Mouse (Mus musculus) stomach, postnatal 0 days (tissue): ENCODE measurements at regions not wholly inside any gene's neighbourhood (a gene's known extent, or its start where the extent isn't known, plus 50 kb on each side); places are given as distances from the start of the nearest gene placed in this dataset.

Experiments used
- ATAC-seq: fragments of 200-750 bp; cut with Nextera tagmentation; 2 replicates; pipeline ENCODE4 v1.8.0; 2017; ENCODE audit not compliant: low FRiP score, low TSS enrichment
- DNase-seq: peaks from one replicate; pipeline ENCODE4 v3.0.0-alpha.2; 2016; ENCODE audit warnings: low spot score
- H3K27ac ChIP-seq: fragments of 300-500 bp; sonication (generic); replicated peaks from 2 replicates; pipeline ENCODE4 v1.5.1; 2014; ENCODE audit warnings: mild to moderate bottlenecking, control low read depth
- H3K27me3 ChIP-seq: fragments of 300-500 bp; sonication (generic); 2 replicates; pipeline ENCODE4 v1.6.1; 2014; ENCODE audit warnings: low read length; ENCODE audit not compliant: control insufficient read depth, insufficient read depth
- H3K36me3 ChIP-seq: fragments of 300-500 bp; sonication (generic); 2 replicates; pipeline ENCODE4 v1.6.1; 2014; ENCODE audit warnings: low read length, mixed read lengths; ENCODE audit not compliant: control insufficient read depth, insufficient read depth
- H3K4me1 ChIP-seq: fragments of 300-500 bp; sonication (generic); replicated peaks from 2 replicates; pipeline ENCODE4 v1.6.1; 2014; ENCODE audit warnings: antibody characterized with exemption; ENCODE audit not compliant: control insufficient read depth, insufficient read depth
- H3K4me2 ChIP-seq: fragments of 300-500 bp; sonication (generic); replicated peaks from 2 replicates; pipeline ENCODE4 v1.6.1; 2014; ENCODE audit warnings: low read depth, mild to moderate bottlenecking, control low read depth, moderate library complexity
- H3K4me3 ChIP-seq: fragments of 300-500 bp; sonication (generic); 2 replicates; pipeline ENCODE4 v1.5.1; 2014; ENCODE audit warnings: low read depth, low read length, control low read depth
- H3K9ac ChIP-seq: fragments of 300-500 bp; sonication (generic); 2 replicates; pipeline ENCODE4 v1.6.1; 2014; ENCODE audit warnings: mild to moderate bottlenecking, low read length, control low read depth, mixed read lengths
- H3K9me3 ChIP-seq: fragments of 300-500 bp; sonication (generic); 2 replicates; pipeline ENCODE4 v1.6.1; 2016; ENCODE audit warnings: low read length; ENCODE audit not compliant: control insufficient read depth
- CTCF ChIP-seq: IDR thresholded peaks from 2 replicates; pipeline ENCODE4 v1.5.1; 2016; ENCODE audit warnings: antibody characterized with exemption, low read depth, mild to moderate bottlenecking, moderate library complexity
- EP300 ChIP-seq: optimal IDR thresholded peaks from 2 replicates; pipeline ENCODE3; 2016; ENCODE audit warnings: antibody characterized with exemption
- WGBS: fragments of 180-500 bp; shearing (Covaris S2); extraction: QIAGEN DNeasy Blood & Tissue Kit; methylation state at CpG from one replicate; pipeline ENCODE4 v1.1.7; 2014; 5-methylcytosine and 5-hydroxymethylcytosine counted together

- DNase-seq (no peak), ATAC-seq (no peak)
- no peak for TF ChIP-seq CTCF
- TF ChIP-seq EP300, result no peak
- H3K9ac ChIP-seq, result no peak overlapping the region
- no peak overlapping the region for H3K4me2 ChIP-seq
- H3K4me1 ChIP-seq, result no peaks in the 10 kb centered on the region
- H3K27ac ChIP-seq, result no peak overlapping the region
- H3K9me3 ChIP-seq, result no peaks in the 10 kb centered on the region
- 62% methylated on average over 4 of the region's 4 CpGs for WGBS
- H3K27me3 ChIP-seq, result no peaks in the 10 kb centered on the region
- H3K4me3 ChIP-seq, result no peak overlapping the region
- H3K36me3 ChIP-seq, result no peaks in the 10 kb centered on the region
Measured at GRCm38 (mm10) chr1:119330751-119331326, 91.2 kb downstream of the Inhbb start.

DNA sequence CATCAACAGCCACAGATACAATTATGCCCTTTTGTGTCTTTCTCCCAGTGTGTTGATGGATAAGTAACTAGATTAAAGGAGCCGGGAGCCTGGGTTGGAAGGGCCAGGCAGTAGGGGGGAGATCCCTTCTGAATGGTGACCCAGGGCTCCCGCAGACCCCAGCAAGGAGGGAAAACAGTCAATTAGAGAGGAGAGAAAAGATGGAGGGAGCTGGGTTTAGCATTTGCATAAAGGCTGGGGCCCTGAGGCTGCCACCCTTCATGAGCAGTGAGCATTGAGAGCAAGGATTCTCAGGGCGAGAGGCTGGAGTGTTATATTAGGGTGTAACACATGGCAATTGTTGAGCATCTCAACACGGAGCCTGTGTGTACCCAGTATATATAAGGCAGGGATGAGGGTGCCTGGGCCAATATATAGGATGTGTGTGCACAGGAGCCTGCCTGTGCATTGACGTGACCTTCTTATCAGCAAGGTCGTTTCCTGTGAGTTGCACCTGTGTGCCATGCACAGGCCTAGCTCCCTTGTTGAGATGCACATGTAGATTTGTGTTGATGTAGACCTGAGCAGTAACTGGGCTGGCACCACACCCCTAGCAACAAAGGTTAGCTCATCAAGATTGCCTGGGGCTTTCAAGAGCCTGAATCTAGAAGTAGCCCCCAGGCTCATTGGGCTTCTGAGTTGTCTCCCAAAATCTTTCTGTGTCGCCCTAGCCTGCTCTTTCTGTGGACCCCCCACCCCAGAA is 92.2 kb downstream of the Inhbb start:
- no peak overlapping the region for H3K9ac ChIP-seq
- H3K4me3 ChIP-seq, result no peak overlapping the region
- TF ChIP-seq CTCF (no peak), EP300 (no peak)
- ATAC-seq, result peak; percentile 28; the same call in 1 of the 2 replicates
- H3K4me2 ChIP-seq, result no peak overlapping the region
- 47% methylated on average over 7 of the region's 7 CpGs for WGBS
- H3K9me3 ChIP-seq, result no peaks in the 10 kb centered on the region
- no peaks in the 10 kb centered on the region for H3K36me3 ChIP-seq
- H3K27ac ChIP-seq, result no peak overlapping the region
- no peaks in the 10 kb centered on the region for H3K4me1 ChIP-seq
- H3K27me3 ChIP-seq, result no peaks in the 10 kb centered on the region
- DNase-seq, result no peak

- H3K36me3 ChIP-seq, result no peaks in the 10 kb centered on the region
- WGBS, result 25% methylated on average over 15 of the region's 15 CpGs
- no peaks in the 10 kb centered on the region for H3K4me1 ChIP-seq
- no peaks in the 10 kb centered on the region for H3K9me3 ChIP-seq
- peak overlapping the region; percentile 40 for H3K27ac ChIP-seq
- no peak overlapping the region for H3K4me2 ChIP-seq
- ATAC-seq (peak; percentile 76), DNase-seq (peak; percentile 78)
- TF ChIP-seq EP300 (no peak), CTCF (no peak)
- H3K9ac ChIP-seq, result no peak overlapping the region
- H3K4me3 ChIP-seq, result no peak overlapping the region
- H3K27me3 ChIP-seq, result no peaks in the 10 kb centered on the region
Measured at GRCm38 (mm10) chr1:119328921-119329692, 92.9 kb downstream of the Inhbb start.

DNA sequence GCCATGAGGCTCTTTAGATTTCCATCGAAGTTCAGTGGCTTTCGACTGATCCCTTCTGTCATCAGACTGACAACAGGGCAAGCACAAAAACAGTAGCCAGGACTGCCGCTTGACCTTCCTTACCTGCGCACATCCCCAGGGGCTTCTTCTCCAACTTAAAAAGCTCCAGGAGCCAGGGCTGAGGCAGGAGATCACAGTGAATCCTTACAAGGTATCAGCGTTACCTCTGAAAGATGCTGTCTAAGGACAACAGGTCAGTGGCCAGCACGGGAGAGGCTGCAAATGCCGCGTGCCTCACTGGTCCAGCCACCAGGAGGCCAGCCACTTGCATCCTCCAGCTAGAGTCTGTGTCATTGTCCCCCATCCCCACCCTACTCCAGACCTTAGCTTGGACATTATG is 97.5 kb downstream of the Inhbb start:
- 75% methylated on average over 8 of the region's 8 CpGs for WGBS
- H3K9ac ChIP-seq, result no peak overlapping the region
- no peaks in the 10 kb centered on the region for H3K36me3 ChIP-seq
- TF ChIP-seq CTCF (no peak), EP300 (no peak)
- H3K4me2 ChIP-seq, result no peak overlapping the region
- H3K4me1 ChIP-seq, result no peaks in the 10 kb centered on the region
- DNase-seq (no peak), ATAC-seq (no peak)
- H3K27me3 ChIP-seq, result no peaks in the 10 kb centered on the region
- H3K9me3 ChIP-seq, result no peaks in the 10 kb centered on the region
- H3K4me3 ChIP-seq, result no peak overlapping the region
- no peak overlapping the region for H3K27ac ChIP-seq

DNA sequence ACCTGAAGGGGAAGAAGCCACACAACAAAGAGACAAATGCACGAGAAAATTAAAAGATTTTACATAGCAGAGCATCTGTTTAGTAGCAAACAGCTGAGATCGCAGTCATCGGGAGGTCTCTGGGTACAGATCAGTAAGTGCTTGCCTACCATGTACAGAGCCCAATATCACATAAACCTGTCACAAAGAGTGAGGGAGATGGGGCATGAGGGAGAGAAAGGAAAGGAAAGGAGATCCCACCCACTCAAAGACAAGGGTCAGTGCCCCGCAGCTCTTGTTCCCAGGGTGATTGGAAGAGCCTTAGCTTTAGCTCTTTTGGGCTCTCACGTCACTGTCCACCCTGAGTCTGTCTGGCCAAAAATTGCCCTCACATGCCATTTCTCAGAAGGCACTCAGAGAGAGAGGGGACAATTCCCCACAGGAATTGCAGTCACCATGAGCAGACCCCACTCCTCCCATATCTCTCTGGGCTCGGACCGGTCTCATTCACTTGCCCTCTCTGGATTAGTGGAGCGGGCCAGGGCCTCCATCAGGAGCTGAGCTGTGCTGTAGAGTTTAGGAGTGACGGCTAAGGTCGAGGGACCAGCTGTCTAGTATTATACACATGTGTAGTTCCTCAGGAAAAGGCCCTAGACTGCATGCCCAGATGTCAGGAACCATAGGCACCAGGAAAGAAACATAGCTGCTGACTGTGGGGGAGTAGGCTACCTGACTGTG is 99.6 kb downstream of the Inhbb start:
- no peaks in the 10 kb centered on the region for H3K4me1 ChIP-seq
- H3K4me3 ChIP-seq, result no peak overlapping the region
- WGBS, result 80% methylated on average over 10 of the region's 10 CpGs
- H3K36me3 ChIP-seq, result no peaks in the 10 kb centered on the region
- TF ChIP-seq CTCF (no peak), EP300 (no peak)
- no peaks in the 10 kb centered on the region for H3K9me3 ChIP-seq
- DNase-seq, result no peak
- no peak overlapping the region for H3K4me2 ChIP-seq
- H3K27ac ChIP-seq, result no peak overlapping the region
- ATAC-seq, result no peak
- no peak overlapping the region for H3K9ac ChIP-seq
- no peaks in the 10 kb centered on the region for H3K27me3 ChIP-seq
